Mouse (Mus musculus) kidney, embryonic 16.5 days (tissue): Measurements from ENCODE around the gene Zbtb42. TPM values are rescaled to one million over a fixed set of nuclear protein-coding genes. Genes with fewer than 3 reads are reported as not detected.

Experiments used
- ATAC-seq: fragments of 200-750 bp; cut with Nextera tagmentation; 2 replicates; pipeline ENCODE4 v1.8.0; 2017; ENCODE audit warnings: moderate TSS enrichment; ENCODE audit not compliant: low FRiP score, low TSS enrichment
- H3K27ac ChIP-seq: fragments of 300-500 bp; sonication (generic); 2 replicates; pipeline ENCODE4 v1.5.1; 2014; ENCODE audit warnings: low read length
- H3K27me3 ChIP-seq: fragments of 300-500 bp; sonication (generic); 2 replicates; pipeline ENCODE4 v1.6.1; 2014; ENCODE audit warnings: low read length, control low read depth, mixed read lengths; ENCODE audit not compliant: insufficient read depth
- H3K36me3 ChIP-seq: fragments of 300-500 bp; sonication (generic); 2 replicates; pipeline ENCODE4 v1.6.1; 2014; ENCODE audit warnings: low read length, control low read depth, mixed read lengths; ENCODE audit not compliant: insufficient read depth
- H3K4me1 ChIP-seq: fragments of 300-500 bp; sonication (generic); 2 replicates; pipeline ENCODE4 v1.6.1; 2014; ENCODE audit warnings: low read length, control low read depth, mixed read lengths; ENCODE audit not compliant: insufficient read depth
- H3K4me2 ChIP-seq: fragments of 300-500 bp; sonication (generic); replicated peaks from 2 replicates; pipeline ENCODE4 v1.6.1; 2014; ENCODE audit warnings: low read depth, low read length
- H3K4me3 ChIP-seq: fragments of 300-500 bp; sonication (generic); 2 replicates; pipeline ENCODE4 v1.5.1; 2014; ENCODE audit warnings: mild to moderate bottlenecking, low read length
- H3K9ac ChIP-seq: fragments of 300-500 bp; sonication (generic); replicated peaks from 2 replicates; pipeline ENCODE4 v1.6.1; 2014; ENCODE audit warnings: low read length
- H3K9me3 ChIP-seq: fragments of 300-500 bp; sonication (generic); 2 replicates; pipeline ENCODE4 v1.6.1; 2016; ENCODE audit warnings: low read length, control low read depth
- WGBS: fragments of 180-500 bp; shearing (Covaris S2); extraction: QIAGEN DNeasy Blood & Tissue Kit; methylation state at CpG from one replicate; pipeline ENCODE4 v1.1.7; 2014; 5-methylcytosine and 5-hydroxymethylcytosine counted together
- polyA plus RNA-seq: library from polyadenylated mRNA; unstranded; fragments of >200 nt; fragmentation: Nextera tagmentation; extraction: Ambion mirVana; gene quantifications from 2 replicates; pipeline ENCODE4 v1.2.1, GENCODE M21; 2015

The Zbtb42 gene
- polyA plus RNA-seq, 1 experiment from 2014 or later = 6.4 TPM

DNA sequence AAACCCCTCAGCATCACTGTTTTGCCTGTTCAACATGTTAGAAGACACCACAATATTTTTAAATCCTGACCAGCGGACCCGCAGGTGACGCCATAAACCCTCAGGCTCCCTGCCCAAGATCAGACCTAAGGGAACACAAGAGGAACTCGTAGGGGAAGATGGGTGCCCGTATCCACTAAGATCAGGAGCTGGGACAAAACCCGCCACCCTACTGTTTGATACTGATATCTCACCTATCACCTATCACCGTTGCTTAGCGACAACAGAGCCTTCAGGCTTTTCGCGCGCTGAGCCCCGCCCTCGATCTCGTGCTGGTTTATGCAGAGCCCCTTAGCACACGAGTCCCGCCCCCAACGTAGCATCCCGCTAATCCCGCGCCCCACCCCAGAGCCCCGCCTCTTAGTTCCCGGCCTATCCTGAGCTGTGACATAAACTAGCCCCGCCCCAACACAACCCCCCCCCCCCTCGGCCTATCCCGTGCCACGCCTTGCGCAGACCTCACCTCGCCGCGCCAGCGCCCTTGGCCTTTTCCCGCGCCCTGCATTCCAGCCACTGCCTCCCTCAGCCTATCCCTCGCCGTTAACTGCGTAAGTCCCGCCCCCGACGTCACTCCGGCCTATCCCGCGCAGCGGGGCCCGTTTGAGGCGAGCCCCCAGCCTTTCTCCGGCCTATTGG lies 34.3 kb upstream of the Zbtb42 start, which contains the start of gene Siva1:
Gene Siva1 (plus strand): TSS at position 500 of the 675 bp plus-strand sequence.
- H3K36me3 ChIP-seq = peaks cover 22% of the 10 kb centered on the region
- peak; percentile 98 for ATAC-seq
- peaks cover 20% of the 10 kb centered on the region for H3K4me1 ChIP-seq
- peak within 1 kb of the TSS; percentile 81 for H3K4me2 ChIP-seq
- no peaks in the 10 kb centered on the region for H3K9me3 ChIP-seq
- H3K27ac ChIP-seq = peak within 1 kb of the TSS; percentile 90
- peak within 1 kb of the TSS; percentile 62 for H3K4me3 ChIP-seq
- no peaks in the 10 kb centered on the region for H3K27me3 ChIP-seq
- peak within 1 kb of the TSS; percentile 82 for H3K9ac ChIP-seq
- 2% methylated on average over 46 of the region's 46 CpGs for WGBS

DNA sequence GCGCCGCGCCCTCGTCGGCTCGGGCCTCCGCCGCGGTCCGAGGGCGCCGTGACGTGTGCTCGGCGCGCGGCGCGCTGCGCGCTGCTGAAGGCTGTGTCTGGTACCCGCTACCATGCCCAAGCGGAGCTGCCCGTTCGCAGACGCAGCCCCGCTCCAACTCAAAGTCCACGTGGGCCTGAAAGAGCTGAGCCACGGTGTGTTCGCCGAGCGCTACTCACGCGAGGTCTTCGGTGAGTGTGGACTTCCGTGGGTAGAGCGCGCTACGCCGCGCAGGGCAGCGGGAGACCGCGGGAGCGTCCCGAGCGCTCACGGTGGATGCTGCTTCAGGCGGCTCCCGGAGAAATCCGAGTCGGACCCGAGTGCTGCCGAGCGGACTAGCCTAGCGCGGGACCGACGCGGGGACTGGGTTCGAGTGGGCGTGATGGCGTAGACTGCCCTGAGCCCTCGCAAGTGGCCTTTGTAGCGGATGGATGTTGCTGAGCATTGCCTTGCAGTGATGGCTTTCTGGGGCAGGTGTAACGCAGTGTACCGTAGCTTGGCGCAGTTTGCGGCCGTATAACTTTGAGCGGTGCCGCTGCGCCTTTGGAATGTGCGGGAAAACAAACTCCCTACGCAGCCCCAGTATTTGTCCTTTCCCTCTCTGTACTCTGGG lies 33.6 kb upstream of the Zbtb42 start:
- H3K4me3 ChIP-seq = peak overlapping the region; percentile 62
- H3K4me1 ChIP-seq = peaks cover 20% of the 10 kb centered on the region
- peak overlapping the region; percentile 81 for H3K4me2 ChIP-seq
- peak overlapping the region; percentile 90 for H3K27ac ChIP-seq
- no peaks in the 10 kb centered on the region for H3K9me3 ChIP-seq
- ATAC-seq = peak; percentile 32
- H3K36me3 ChIP-seq = peaks cover 29% of the 10 kb centered on the region
- no peaks in the 10 kb centered on the region for H3K27me3 ChIP-seq
- under 1% methylated on average over 75 of the region's 75 CpGs for WGBS
- peak overlapping the region; percentile 82 for H3K9ac ChIP-seq

DNA sequence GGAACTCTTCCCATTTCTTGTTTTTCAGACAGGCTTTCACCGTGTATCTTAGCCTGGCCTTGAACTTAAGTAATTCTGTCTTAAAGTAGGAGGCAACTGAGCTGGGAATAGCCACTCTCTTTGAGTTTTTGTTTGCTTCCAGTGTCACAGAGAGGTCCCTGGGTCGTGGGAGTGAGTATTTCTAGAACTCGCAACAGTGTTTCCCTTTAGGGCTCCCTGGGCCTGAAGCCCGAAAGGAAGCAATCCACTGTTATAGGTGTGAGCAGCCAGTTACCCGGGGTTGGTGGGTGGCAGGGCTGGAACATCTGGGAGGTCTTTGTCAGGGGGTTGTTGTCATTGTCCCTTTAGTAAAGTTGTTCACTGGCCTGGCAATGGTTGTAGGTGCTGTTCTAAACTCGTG lies 32.5 kb upstream of the Zbtb42 start:
- 32% methylated on average over 6 of the region's 6 CpGs for WGBS
- H3K27me3 ChIP-seq = no peaks in the 10 kb centered on the region
- ATAC-seq = no peak
- H3K9ac ChIP-seq = peak overlapping the region; percentile 82
- no peaks in the 10 kb centered on the region for H3K9me3 ChIP-seq
- H3K36me3 ChIP-seq = peaks cover 36% of the 10 kb centered on the region
- H3K4me3 ChIP-seq = peak overlapping the region; percentile 62
- peak overlapping the region; percentile 81 for H3K4me2 ChIP-seq
- no peak overlapping the region for H3K27ac ChIP-seq
- peaks cover 20% of the 10 kb centered on the region for H3K4me1 ChIP-seq

DNA sequence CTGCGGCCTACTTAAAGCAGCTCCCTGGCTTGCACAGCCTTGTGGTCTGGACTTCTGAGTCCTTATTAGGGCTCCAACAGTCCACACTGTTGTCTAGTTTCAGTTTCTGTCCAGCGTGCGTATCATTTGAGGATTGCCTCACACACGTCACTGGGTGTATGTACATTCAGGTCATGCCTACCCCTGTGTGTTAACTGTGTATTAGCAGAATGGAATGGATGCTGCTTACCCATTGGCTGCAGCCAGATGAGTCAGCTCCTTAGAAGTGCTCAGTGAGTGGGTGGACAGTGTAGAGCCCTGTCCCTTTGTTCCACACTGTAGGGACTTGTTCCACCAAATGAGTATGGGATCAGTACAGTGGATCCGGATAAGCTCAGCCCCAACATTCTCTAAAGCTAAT lies 30.5 kb upstream of the Zbtb42 start:
- Histone ChIP-seq H3K4me3 (no peak overlapping the region), H3K4me1 (peaks cover 20% of the 10 kb centered on the region), H3K9me3 (no peaks in the 10 kb centered on the region), H3K36me3 (peaks cover 49% of the 10 kb centered on the region), H3K9ac (no peak overlapping the region), H3K27me3 (no peaks in the 10 kb centered on the region), H3K4me2 (no peak overlapping the region), H3K27ac (no peak overlapping the region)
- ATAC-seq = no peak
- 94% methylated on average over 5 of the region's 5 CpGs for WGBS

DNA sequence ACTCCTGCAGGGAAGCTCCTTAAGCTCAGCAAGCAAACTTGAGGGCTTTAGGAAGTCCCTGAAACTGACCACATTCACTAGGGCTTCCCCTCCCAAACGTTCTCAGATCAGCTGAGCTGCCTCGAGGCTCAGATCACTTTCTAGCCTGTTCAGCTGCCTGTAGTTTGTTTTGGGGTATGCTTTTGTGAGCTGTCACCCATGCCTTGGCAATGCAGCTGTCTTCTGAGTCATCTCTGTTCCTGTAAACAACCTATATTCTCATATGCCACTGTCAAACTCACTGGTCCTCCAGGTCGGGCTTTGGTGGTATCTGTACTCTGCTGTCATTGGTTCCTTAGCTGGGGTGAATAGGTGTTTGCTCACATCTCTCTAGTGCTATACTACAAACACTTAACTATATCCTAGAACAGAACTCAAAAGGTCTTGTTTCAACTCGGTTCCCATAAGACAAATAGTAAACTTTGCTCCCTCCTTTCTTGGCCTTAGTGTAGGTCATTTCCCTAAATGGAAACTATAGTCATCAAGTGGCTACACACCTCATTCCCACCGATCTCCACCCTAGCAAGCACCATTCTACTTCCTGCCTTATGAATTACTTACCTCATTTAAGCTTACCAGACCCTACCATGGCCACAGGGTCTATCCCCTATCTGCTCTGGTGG lies 26.7 kb upstream of the Zbtb42 start:
- 70% methylated on average over 5 of the region's 5 CpGs for WGBS
- Histone ChIP-seq H3K4me3 (no peak overlapping the region), H3K27me3 (no peaks in the 10 kb centered on the region), H3K27ac (no peak overlapping the region), H3K9me3 (no peaks in the 10 kb centered on the region), H3K4me1 (peaks cover 13% of the 10 kb centered on the region; the same call in 1 of the 2 replicates), H3K4me2 (no peak overlapping the region), H3K36me3 (peaks cover 84% of the 10 kb centered on the region), H3K9ac (no peak overlapping the region)
- no peak for ATAC-seq

DNA sequence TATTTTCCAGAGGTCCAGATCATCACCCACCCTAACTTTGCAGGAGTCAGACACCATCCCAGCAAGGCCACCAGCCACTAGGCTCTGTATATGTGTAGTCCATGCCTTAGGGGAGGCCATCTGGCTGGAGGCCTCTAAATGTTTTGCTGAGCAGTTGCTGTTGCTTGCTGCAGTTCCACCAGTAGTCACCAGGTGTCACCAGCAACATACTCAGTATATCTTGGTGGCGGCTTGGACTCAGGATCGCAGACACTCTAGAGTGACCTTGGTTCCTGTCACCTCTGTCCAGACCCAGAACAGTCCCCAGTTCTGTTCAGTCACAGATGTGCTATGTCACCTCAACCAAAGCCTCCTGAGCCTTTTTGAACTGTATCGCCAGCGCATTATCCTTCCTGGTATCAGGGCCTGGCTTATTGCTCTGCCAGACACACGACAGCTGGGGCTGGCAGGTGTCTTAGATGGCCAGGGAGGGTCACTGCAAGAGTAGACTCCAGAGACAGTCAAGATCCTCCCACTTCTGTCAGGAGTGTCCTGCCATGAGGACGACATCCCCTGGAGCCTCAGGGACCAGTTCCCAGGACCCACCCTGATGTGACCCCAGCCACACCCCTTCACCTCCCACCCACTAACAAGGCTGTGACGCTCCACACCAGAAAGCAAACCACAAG lies 25.3 kb upstream of the Zbtb42 start:
- no peak overlapping the region for H3K9ac ChIP-seq
- 37% methylated on average over 7 of the region's 7 CpGs for WGBS
- H3K4me1 ChIP-seq = peaks cover 13% of the 10 kb centered on the region; the same call in 1 of the 2 replicates
- H3K9me3 ChIP-seq = no peaks in the 10 kb centered on the region
- ATAC-seq = peak; percentile 58
- no peak overlapping the region for H3K4me2 ChIP-seq
- H3K4me3 ChIP-seq = no peak overlapping the region
- H3K36me3 ChIP-seq = peaks cover 84% of the 10 kb centered on the region
- H3K27me3 ChIP-seq = no peaks in the 10 kb centered on the region
- no peak overlapping the region for H3K27ac ChIP-seq

DNA sequence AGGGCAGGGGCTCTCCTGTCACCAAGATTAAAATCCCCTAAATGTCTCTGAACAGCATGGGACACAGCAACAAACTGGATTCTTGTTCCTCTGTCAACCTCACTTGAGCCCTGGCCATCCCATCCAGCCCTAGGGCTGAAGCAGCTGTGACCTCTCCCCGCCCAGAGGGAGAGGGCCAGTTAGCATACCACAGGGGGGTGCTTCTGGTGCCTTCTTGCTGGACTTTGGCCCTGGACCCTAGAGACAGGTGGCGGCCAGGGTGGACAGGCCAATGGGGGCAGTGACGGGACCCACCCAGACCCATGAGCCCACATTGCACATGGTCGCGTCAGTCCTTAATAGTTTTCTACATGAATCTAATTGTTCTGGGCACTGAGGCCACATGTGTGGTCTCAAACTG lies 24.6 kb upstream of the Zbtb42 start:
- Histone ChIP-seq H3K9ac (no peak overlapping the region), H3K36me3 (peaks cover 84% of the 10 kb centered on the region), H3K4me1 (peaks cover 13% of the 10 kb centered on the region; the same call in 1 of the 2 replicates), H3K27ac (peak overlapping the region; percentile 39; the same call in 1 of the 2 replicates), H3K9me3 (no peaks in the 10 kb centered on the region), H3K4me3 (no peak overlapping the region), H3K27me3 (no peaks in the 10 kb centered on the region), H3K4me2 (no peak overlapping the region)
- no peak for ATAC-seq
- 77% methylated on average over 5 of the region's 5 CpGs for WGBS

DNA sequence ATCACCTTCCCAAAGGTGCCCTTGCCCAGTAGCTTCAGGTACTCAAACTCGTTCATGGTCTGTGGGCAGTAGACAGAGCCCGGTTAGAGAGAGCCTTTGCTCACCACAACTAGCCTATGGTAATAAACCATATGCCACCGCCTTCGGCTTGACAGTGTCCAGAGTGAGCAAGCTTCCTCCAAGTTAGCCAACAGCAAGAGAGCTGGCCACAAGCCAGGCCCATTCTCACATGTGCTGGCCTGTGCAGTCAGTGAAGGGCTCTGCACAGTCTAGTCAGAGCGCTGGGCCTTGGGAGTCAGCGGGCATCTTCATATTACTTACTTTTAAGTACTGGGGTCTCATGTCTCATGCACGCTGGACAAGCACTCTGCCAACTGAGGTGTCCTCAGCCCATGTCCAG lies 20.0 kb upstream of the Zbtb42 start:
- Histone ChIP-seq H3K9me3 (no peaks in the 10 kb centered on the region), H3K4me2 (no peak overlapping the region), H3K36me3 (peaks cover 79% of the 10 kb centered on the region), H3K27me3 (no peaks in the 10 kb centered on the region), H3K4me1 (peaks cover 40% of the 10 kb centered on the region), H3K27ac (no peak overlapping the region), H3K4me3 (no peak overlapping the region), H3K9ac (no peak overlapping the region)
- 94% methylated on average over 7 of the region's 7 CpGs for WGBS
- ATAC-seq = no peak

DNA sequence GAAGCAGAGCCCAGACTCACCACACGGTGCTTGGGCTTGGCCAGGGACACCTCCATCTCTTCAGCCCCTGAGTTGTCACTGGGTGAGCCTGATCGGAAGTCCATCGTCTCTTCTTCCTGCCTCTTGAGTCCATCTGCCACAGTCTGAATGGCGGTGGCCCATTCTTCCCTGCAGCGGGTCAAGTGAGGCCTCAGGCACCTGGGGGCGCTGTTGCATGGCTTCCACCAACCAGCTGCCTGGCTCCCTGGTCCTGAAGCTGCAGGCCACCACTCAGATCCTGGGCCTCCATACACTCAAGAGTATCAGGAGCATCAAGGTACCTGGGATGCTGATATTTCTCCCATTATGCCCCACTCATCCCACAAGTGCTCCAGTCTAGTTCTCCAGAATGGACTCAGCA lies 19.5 kb upstream of the Zbtb42 start:
- WGBS = 90% methylated on average over 6 of the region's 6 CpGs
- H3K4me3 ChIP-seq = no peak overlapping the region
- ATAC-seq = no peak
- H3K27ac ChIP-seq = no peak overlapping the region
- peaks cover 76% of the 10 kb centered on the region for H3K36me3 ChIP-seq
- no peak overlapping the region for H3K4me2 ChIP-seq
- H3K4me1 ChIP-seq = peaks cover 40% of the 10 kb centered on the region
- H3K9me3 ChIP-seq = no peaks in the 10 kb centered on the region
- H3K9ac ChIP-seq = no peak overlapping the region
- no peaks in the 10 kb centered on the region for H3K27me3 ChIP-seq
